In the genomic region with DNA sequence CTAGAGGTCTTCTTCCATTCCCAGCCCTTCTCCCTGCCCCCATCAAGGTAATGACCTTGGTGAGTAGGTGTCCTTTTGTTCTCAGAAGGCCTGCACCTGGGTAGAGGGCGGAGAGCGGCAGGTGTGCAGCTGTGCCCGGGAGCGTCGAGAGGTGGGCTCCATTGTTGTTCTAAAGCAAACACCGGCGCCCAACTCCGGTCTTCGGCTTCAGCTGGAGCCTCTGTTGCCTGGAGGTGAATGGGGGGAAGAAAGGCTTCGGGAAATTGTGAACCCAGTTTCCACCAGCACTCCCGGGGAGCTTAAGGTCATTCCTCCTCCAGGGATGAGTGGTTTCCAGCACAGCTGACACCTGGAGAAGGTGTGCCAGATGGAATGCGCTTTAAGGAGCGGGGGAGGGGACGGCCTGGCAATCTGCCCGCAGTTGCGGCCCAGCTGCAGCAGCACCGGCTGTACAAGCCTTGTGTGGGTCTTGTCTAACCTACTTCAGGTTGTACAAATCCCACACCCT, we compare ENCODE assay signal across 8 mouse cellular contexts. TPM values are rescaled to one million over a fixed set of nuclear protein-coding genes. Genes with fewer than 3 reads are reported as not detected.
A peak's percentile ranks its signal among the peaks of the same experiment; 100 is the strongest.
DNase-seq lines count a peak whose midpoint lies in the region; ATAC-seq and TF ChIP-seq lines count a peak whose summit lies in the region.

No protein-coding gene starts in this region.

- 22% methylated on average over 17 of the region's 17 CpGs for WGBS in heart, embryonic 11.5 days (ENCODE audit: insufficient replicate concordance)
- 35% methylated on average over 17 of the region's 17 CpGs for WGBS in heart, adult 2 months
- WGBS in lung, embryonic 14.5 days, result 12% methylated on average over 17 of the region's 17 CpGs

- H3K4me3 ChIP-seq in heart, embryonic 11.5 days (ENCODE audit: low read depth, low read length), result no peak overlapping the region
- no peak overlapping the region for H3K4me3 ChIP-seq in heart, adult 2 months
- H3K4me3 ChIP-seq in lung, embryonic 14.5 days (ENCODE audit: low read depth, low read length), result no peak overlapping the region
- no peak overlapping the region for H3K4me3 ChIP-seq in left cerebral cortex, adult 2 months

- no peak overlapping the region for H3K27ac ChIP-seq in heart, embryonic 11.5 days (ENCODE audit: low read depth, low read length)
- H3K27ac ChIP-seq in heart, adult 2 months, result no peak overlapping the region
- peak overlapping the region; percentile 86 for H3K27ac ChIP-seq in lung, embryonic 14.5 days (ENCODE audit: low read depth)
- H3K27ac ChIP-seq in left cerebral cortex, adult 2 months, result no peak overlapping the region

- H3K9me3 ChIP-seq in heart, embryonic 11.5 days (replicated peaks; ENCODE audit: control insufficient read depth, low read length), result no peaks in the 10 kb centered on the region
- H3K9me3 ChIP-seq in lung, embryonic 14.5 days (ENCODE audit: low read depth, low read length), result no peaks in the 10 kb centered on the region

- peak overlapping the region; percentile 45 for H3K4me2 ChIP-seq in heart, embryonic 11.5 days
- H3K4me2 ChIP-seq in lung, embryonic 14.5 days, result peak overlapping the region; percentile 78

- intact Hi-C loops in heart, adult 2 months (cut with DNase I), result no loop called here
- intact Hi-C loops in left cerebral cortex, adult 2 months (cut with DNase I), result no loop called here

- H3K4me1 ChIP-seq in heart, embryonic 11.5 days (ENCODE audit: control insufficient read depth, insufficient read depth, low read length), result peaks cover 6% of the 10 kb centered on the region
- no peaks in the 10 kb centered on the region for H3K4me1 ChIP-seq in heart, adult 2 months (ENCODE audit: control insufficient read depth, insufficient read depth, low read length)
- no peaks in the 10 kb centered on the region; the same call in 1 of the 2 replicates for H3K4me1 ChIP-seq in lung, embryonic 14.5 days (ENCODE audit: insufficient read depth)

- TF ChIP-seq EP300 in heart, adult 2 months (IDR thresholded peaks at IDR 0.05; ENCODE audit: insufficient read depth, low read depth, low read length), result no peak

- no peak for TF ChIP-seq CTCF in heart, adult 2 months (IDR thresholded peaks at IDR 0.05)
- TF ChIP-seq CTCF in lung, embryonic 14.5 days (IDR thresholded peaks at IDR 0.05; ENCODE audit: low read depth), result no peak
- no peak for TF ChIP-seq CTCF in left cerebral cortex, adult 2 months (IDR thresholded peaks at IDR 0.05)

- H3K36me3 ChIP-seq in heart, embryonic 11.5 days (ENCODE audit: control insufficient read depth, insufficient read depth, low read length), result no peaks in the 10 kb centered on the region
- H3K36me3 ChIP-seq in heart, adult 2 months (ENCODE audit: control insufficient read depth, insufficient read depth, low read length), result no peaks in the 10 kb centered on the region
- H3K36me3 ChIP-seq in lung, embryonic 14.5 days (ENCODE audit: insufficient read depth), result no peaks in the 10 kb centered on the region

- no peak for ATAC-seq in heart, embryonic 11.5 days (replicated peaks; ENCODE audit: insufficient number of reproducible peaks, low FRiP score, low TSS enrichment)
- ATAC-seq in lung, embryonic 14.5 days (ENCODE audit: insufficient read depth), result peak; percentile 78

- H3K79me2 ChIP-seq in heart, adult 2 months (replicated peaks; ENCODE audit: control insufficient read depth, insufficient read depth, low read length), result no peaks in the 10 kb centered on the region

- DNase-seq in heart, adult 2 months, result no peak
- peak; percentile 50 for DNase-seq in embryo, embryonic 11 days
- DNase-seq in kidney, adult 11 months, result peak; percentile 85
- peak; percentile 75 for DNase-seq in lung, embryonic 14.5 days
- peak; percentile 68 for DNase-seq in testis, postnatal 10 days (ENCODE audit: low spot score)
- no peak for DNase-seq in left cerebral cortex, adult 9 months (ENCODE audit: low spot score in 2 of 2)
- DNase-seq in left cerebral cortex, adult 2 months (ENCODE audit: extremely low spot score in 1 of 2, low spot score in 2 of 2), result no peak

- peaks cover 7% of the 10 kb centered on the region; the same call in 1 of the 2 replicates for H3K27me3 ChIP-seq in heart, embryonic 11.5 days (ENCODE audit: control insufficient read depth, insufficient read depth, low read length)
- H3K27me3 ChIP-seq in heart, adult 2 months (ENCODE audit: control insufficient read depth, insufficient read depth, low read length), result no peaks in the 10 kb centered on the region
- no peaks in the 10 kb centered on the region for H3K27me3 ChIP-seq in lung, embryonic 14.5 days (ENCODE audit: insufficient read depth, low read length)

- TF ChIP-seq POLR2A in heart, adult 2 months (IDR thresholded peaks at IDR 0.05; ENCODE audit: insufficient read depth, low read depth, low read length), result no peak

- no peak overlapping the region for H3K9ac ChIP-seq in heart, embryonic 11.5 days (ENCODE audit: low read depth, low read length)
- H3K9ac ChIP-seq in heart, adult 2 months (ENCODE audit: low read depth, low read length), result no peak overlapping the region
- H3K9ac ChIP-seq in lung, embryonic 14.5 days, result no peak overlapping the region

RNA-seq across cellular contexts. Expression of a gene that starts 8.4 kb away (rescaled TPM):
- 31.2 and 34.0 TPM in 2 replicates for polyA plus RNA-seq in heart, embryonic 11.5 days (2014; fragmentation: Nextera tagmentation; extraction: Ambion mirVana)
- total RNA-seq in heart, adult 2 months (2021), result 10 to 100 TPM; 15.6 to 17.3 TPM
- polyA plus RNA-seq in heart, adult 2 months (2012; rRNA removed), result 7.8 and 14.4 TPM in 2 replicates
- 39.8 and 40.5 TPM in 2 replicates for polyA plus RNA-seq in lung, embryonic 14.5 days (2014; fragmentation: Nextera tagmentation; extraction: Ambion mirVana)
- total RNA-seq in left cerebral cortex, adult 2 months (2021), result 10 to 100 TPM; 54.3 to 57.4 TPM

RNA-seq across cellular contexts. Expression of a gene that starts 20.0 kb away (rescaled TPM):
- 14.6 and 22.2 TPM in 2 replicates for polyA plus RNA-seq in heart, embryonic 11.5 days (2014; fragmentation: Nextera tagmentation; extraction: Ambion mirVana)
- 10 to 100 TPM; 73.6 to 95.0 TPM for total RNA-seq in heart, adult 2 months (2021)
- 64.8 and 66.0 TPM in 2 replicates for polyA plus RNA-seq in heart, adult 2 months (2012; rRNA removed)
- 3.8 and 3.9 TPM in 2 replicates for polyA plus RNA-seq in lung, embryonic 14.5 days (2014; fragmentation: Nextera tagmentation; extraction: Ambion mirVana)
- 10 to 100 TPM; 33.9 to 34.1 TPM for total RNA-seq in left cerebral cortex, adult 2 months (2021)

RNA-seq across cellular contexts. Expression of a gene that starts 55.1 kb away (rescaled TPM):
- polyA plus RNA-seq in heart, embryonic 11.5 days (2014; fragmentation: Nextera tagmentation; extraction: Ambion mirVana), result 14.1 and 18.3 TPM in 2 replicates
- total RNA-seq in heart, adult 2 months (2021), result 10 to 100 TPM; 20.1 to 20.2 TPM
- 10.5 and 21.1 TPM in 2 replicates for polyA plus RNA-seq in heart, adult 2 months (2012; rRNA removed)
- polyA plus RNA-seq in lung, embryonic 14.5 days (2014; fragmentation: Nextera tagmentation; extraction: Ambion mirVana), result 11.2 and 13.1 TPM in 2 replicates
- total RNA-seq in left cerebral cortex, adult 2 months (2021), result 10 to 100 TPM; 11.5 to 14.3 TPM

Comparison
In these comparisons a context has a peak if more than half of its experiments do, and no peak if none do; other contexts are left out.
1. DNase-seq: peak in embryo, embryonic 11 days (single experiment), kidney, adult 11 months (single experiment), lung, embryonic 14.5 days (single experiment) and testis, postnatal 10 days (single experiment); none in heart, adult 2 months (0 of 2), left cerebral cortex, adult 9 months (0 of 2) and left cerebral cortex, adult 2 months (0 of 2).